Mouse (Mus musculus): ENCODE measurements around the gene Ndufs6.

Ndufs6 gene

DNA sequence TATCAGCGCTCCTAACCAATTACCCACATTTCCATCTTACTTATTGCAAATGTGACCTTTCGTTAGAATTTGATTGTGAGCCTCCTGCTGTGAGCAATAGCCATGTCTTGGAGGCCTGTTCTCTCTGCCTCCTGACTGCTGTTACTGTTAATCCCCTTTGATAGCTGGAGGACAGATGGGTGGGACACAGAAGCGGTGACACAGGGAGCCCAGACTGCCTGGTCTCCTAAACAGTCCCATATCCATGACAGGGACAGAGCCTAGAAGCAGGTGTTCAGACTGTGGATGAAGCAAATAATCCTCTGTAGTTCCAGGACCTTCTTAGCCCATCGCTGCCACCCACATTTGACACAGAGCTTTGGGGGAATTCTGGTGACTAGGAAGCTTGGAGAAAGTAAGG, 21.9 kb downstream of the Ndufs6 start:
- in situ Hi-C loops (cut with MboI; ENCODE audit: low sequenced_read_pairs) = no loop called here

DNA sequence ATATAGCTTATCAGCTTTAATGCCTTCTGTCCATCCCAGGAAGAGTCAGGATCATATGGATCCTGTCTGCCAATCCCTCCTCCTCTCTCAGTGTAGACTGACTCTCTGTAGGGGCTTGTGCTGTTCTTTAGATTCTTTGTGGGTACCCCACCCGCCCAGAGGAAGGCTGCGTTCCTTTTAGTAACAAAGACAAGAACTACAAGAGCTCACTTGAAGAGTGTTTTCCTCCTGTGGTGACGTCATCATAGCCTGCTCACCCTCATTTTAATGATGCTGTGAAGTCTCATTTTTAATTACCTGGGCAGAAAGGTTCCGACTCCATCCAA, 22.3 kb downstream of the Ndufs6 start:
- in situ Hi-C loops (cut with MboI; ENCODE audit: low sequenced_read_pairs) = no loop called here

DNA sequence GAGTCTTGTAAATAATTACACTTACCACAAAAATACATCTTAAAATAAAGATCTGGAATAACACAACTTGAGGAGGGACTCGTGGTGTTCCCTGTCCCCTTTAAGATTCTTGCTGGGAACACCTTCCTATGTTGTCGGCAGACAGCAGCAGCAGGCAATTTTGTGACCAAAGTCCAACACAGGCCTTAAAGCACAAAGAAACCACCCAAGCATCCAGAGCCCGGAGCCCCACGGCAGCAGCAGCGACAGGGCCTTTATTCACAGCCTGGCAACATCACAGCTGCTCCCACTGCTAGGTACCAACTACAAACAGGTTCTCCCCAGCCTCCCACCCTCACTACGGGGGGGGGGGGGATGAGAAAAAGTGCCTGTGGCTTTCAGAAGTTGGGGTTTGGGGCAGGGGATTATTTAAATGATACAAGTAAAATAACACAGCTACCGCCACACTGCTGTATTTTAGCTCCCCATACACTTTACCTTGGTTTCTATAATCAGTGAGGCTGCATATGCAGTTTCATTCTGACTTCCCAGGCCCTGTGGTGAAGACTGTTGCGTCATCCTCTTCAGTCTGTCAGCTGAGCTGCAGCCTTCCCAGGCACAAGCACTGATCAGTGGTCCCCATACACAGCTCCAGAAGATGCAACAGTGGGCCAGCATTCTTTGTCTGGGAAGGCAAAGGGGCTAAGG, 22.8 kb downstream of the Ndufs6 start:
- in situ Hi-C loops (cut with MboI; ENCODE audit: low sequenced_read_pairs) = no loop called here

DNA sequence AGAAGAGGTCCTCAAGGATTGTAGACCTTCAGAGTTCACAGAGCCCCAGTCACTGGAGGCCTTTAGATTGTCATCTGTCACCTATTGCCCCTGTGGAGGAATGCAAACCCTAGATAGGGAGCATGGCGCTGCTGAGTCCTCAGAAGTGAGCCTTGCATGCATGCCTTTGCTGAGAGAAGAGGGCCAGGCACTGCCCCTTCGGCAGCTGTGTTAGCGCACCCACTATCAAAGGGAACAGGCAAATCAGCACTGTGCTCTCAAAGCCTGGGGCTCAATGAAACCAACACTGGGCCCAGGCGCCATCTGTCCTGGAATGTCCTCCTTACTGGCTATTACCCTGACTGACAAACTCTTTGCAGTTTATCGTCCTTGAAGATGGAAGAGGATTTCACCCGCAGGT, 23.6 kb downstream of the Ndufs6 start:
- in situ Hi-C loops (cut with MboI; ENCODE audit: low sequenced_read_pairs) = no loop called here

DNA sequence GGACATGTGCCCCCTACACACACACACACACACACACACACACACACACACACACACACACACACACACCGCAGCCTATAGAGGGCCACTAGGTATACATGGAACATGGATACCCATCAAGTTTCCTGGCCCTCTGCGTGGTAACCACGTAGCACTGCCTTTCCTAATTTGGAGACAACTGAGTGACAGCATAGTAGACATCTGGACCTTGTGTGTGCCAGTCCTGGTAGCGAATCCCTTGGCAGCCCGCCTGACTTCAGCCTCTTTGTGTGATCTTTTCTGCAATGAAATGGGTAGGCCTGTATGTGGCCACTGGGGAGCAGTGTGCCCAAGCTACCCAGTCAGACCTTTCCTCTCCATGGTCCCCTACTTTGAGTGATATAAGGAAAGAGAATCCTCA, 29.0 kb downstream of the Ndufs6 start:
- in situ Hi-C loops (cut with MboI; ENCODE audit: low sequenced_read_pairs) = no loop called here

DNA sequence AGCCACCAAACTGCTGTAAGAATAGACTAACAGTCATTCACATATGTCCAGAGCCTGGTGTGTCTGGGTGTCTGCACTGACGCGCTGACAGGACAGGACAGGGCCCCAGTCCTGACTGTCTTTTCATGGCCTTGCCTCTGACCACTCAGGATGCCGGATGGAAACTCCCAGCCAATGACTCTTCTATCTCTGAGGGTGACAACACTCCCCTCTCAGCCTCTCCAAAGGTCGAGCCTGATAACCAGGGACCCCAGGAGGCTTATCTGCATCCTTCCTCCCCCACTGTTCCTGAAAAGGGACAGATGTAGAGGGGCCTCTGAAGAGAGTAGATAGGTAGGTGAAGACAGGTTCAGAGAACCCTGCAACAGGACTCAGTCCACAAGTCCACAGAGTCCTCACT, 29.6 kb downstream of the Ndufs6 start:
- in situ Hi-C loops (cut with MboI; ENCODE audit: low sequenced_read_pairs) = no loop called here

DNA sequence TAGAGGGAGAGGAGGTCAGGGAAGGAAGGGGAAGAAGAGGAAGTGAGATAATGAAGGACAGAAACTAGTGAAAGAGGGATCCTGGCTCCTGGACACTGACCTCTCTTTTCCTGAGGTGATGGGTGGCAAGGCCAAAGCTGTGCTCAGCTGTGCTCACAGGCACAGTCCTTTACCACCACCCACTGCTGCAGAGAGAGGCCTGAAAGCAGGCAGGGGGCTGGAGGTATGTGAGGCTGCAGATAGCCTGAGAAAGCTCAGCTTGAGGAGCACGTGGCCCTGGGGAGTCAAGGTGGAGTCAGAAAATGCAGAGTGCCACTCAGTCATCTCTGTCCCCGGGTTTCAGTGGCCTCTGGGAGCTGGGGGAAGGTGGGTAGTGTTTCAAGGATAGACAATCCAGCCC, 37.2 kb downstream of the Ndufs6 start:
- in situ Hi-C loops (cut with MboI; ENCODE audit: low sequenced_read_pairs) = no loop called here

DNA sequence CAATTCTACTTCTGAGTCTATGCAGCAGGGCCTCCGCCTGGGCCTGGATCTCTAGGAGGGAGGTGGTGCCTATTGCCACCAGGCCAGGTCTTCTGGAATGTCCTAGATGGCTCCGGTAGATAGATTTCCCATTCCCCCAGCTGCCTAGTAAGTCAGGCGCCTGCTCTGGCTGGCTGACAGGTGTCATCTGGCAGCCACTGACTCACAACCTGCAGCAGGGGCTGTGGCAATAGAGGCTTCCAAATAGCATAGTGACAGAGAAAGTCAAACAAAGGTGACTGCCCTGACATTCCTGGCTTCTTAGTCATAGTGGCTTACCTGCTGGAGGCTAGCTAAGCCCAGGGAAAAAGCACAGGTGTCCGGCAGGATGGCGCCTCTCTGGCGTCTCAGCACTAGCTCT, 38.1 kb downstream of the Ndufs6 start:
- in situ Hi-C loops (cut with MboI; ENCODE audit: low sequenced_read_pairs) = no loop called here

DNA sequence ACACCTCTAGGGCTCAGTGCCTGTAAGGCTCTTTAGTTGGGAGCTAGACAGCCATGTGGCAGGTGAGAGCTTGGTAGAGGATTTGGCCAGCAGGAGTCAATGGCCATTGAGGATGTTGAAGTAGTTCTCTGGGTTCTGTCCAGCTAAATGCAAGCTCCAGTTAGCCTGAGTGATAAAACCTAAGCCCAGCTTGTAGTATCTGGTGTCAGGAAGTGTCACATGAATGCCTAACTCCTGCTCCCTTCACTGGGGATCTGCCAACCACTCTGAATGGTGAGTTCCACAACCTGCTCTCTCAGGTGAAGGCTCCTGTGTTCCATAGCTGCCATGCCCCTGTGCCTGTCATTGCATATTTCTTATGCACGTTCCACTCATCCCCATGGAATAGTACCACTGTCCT, 44.8 kb downstream of the Ndufs6 start:
- in situ Hi-C loops (cut with MboI; ENCODE audit: low sequenced_read_pairs) = no loop called here

DNA sequence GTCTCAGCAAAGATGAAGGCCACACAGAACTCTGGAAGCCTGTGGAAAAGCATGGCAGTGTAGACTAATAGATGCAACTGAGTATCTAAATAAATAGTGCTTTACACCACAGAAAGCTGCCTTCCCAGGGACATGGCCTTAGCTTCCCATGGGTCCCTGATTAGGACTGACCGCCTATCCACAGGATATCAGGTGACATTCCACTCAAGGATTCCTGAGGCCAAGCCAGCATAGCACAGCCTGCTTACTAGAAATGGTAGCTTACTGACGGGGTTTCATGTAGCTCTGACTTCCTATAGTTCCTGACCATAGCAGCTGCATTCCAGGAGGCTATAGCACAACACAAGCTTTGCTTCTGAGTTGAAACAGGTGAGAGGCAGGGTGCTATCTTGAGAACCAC, 45.9 kb downstream of the Ndufs6 start:
- in situ Hi-C loops (cut with MboI; ENCODE audit: low sequenced_read_pairs) = no loop called here

DNA sequence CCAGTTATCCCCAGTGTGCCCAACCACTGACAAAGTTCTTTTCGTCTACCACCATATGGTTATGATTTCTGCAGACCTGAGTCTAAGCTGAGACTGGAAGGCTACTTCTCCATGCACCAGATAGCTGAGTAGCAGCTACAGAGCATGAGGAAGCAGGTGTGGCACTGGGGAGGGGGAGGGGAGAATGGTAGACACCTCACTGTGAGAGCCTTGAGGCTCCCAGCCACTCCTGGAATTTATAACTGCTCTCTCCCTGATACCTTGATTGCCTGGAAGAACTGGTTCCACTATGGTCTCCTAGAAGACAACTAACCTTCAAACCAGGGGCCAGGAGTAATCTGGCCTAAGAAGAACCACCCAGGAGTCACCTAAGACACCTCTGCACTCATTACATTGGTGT, 49.1 kb downstream of the Ndufs6 start:
- in situ Hi-C loops (cut with MboI; ENCODE audit: low sequenced_read_pairs) = no loop called here

DNA sequence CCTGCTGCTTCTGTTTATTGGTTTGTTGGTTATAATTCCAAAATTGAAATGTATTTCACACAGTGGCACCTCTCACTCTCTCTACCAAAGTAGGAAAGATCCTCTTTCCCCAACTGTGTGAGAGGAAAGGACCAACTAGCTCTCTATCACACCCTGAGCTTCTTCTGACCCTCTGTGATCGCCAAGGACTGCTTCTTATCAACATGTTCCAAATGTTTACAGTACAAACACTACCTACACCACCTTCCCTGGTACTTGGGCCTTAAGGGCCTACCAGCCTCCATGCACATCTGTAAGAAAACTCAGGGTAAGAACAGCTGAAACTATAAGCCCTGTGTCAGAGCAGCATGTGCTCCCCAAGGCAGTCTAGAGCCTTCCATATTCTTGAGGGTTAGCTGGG, 50.5 kb downstream of the Ndufs6 start:
- in situ Hi-C loops (cut with MboI; ENCODE audit: low sequenced_read_pairs) = no loop called here

DNA sequence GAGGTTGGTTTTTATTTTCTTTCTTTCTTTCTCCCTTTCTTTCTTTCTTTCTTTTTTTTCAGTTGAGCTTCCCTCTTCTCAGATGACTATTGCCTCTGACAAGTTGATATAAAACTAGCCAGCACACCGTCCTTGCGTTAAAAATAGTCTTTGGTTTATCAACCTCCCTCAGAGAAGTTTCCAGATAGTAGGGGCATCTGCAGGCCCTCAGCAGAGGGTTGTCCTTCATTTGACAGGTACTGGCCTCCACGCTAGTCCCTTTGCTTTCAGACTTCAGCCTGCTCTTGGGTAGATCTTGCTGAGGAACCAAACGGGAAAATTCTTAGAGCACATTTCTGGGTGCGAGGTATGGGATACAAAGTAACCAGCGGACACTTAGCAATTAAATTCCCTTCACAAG, 51.0 kb downstream of the Ndufs6 start:
- in situ Hi-C loops (cut with MboI; ENCODE audit: low sequenced_read_pairs) = no loop called here

DNA sequence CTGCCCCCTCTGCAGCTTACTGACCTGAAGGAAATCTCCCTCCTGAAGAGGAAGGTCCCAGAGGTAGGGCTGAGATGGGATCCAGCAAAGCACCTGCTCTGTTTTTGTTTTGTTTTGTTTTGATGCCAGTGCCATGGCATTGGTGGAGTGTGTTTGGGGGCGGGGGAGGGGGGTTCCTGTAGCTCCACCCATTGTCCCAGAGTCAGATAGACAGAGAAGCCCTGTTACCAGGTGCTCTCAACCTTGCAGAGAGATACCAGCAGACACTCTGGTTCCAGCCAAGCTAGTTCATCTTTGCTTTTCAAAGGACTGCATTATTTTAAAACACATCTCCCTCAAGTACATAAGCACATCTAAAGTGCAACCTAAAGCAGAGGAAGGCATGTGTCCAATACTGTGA, 54.8 kb downstream of the Ndufs6 start:
- in situ Hi-C loops (cut with MboI; ENCODE audit: low sequenced_read_pairs) = no loop called here

DNA sequence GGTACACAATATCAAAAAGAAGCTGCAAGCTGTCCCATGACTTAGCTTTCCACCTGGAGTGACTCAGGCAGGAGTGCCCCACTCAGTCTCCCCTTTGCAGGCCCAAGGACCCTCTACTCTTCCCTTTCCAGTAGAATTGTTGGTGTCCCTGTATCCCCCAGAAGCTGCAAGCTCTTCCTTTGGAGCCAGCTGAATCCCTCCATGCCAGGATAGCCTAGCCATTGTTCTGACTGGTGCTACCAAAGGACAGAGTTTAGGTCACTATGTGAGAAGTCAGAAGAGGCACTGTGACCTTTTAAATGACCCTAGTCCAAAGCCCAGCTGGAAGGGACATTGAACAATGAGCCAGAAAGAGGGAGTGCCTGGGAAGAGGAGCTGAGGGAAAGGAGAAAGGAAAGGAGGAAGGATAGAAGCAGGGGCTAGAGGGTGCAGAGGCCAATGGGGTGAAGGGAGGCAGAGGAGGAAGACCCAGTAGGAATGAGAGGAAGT, 55.5 kb downstream of the Ndufs6 start:
- in situ Hi-C loops (cut with MboI; ENCODE audit: low sequenced_read_pairs) = no loop called here

DNA sequence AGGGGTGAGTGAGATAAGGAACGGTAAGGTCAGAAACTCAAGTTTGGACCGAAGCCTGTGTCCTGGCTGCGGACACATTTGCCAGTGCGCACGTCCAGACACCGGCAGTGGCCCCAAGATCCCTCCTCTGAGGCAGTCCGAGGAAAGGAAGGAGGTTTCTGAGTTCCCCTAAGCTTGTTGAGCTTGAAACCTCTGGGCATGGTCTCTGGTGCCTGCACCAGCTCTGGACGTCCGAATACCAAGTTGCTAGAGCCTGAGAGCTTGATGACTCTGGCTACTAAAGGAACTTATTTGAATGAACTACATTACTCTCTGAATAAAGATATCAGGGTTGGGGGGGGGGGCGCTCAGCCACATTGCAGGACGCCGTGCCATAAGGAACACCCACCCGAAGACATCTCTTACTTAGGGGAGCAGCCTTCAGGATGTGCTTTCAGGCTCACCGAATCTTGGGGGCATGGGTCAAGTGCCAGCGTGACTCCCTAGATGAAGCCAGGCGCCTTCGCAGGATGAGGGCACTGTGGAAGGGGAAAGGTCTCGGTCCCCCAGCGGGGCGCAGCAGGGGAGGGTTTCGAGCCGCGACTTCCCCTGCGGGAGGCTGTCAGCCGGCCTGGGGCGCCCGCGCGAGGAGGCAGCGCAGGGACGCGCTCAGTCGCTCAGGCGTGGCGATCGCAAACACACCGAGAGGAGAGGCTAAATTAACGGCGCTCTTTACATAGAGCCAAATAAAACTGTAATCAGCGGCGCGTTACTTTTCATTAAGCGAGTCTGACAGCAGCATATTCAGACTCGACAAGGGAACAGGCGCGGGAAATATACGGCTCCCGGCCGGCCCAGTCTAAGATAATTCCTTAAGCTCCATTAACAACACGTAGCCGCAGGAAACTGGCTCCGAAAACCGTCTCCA, 56.8 kb downstream of the Ndufs6 start:
- in situ Hi-C loops (cut with MboI; ENCODE audit: low sequenced_read_pairs) = no loop called here

DNA sequence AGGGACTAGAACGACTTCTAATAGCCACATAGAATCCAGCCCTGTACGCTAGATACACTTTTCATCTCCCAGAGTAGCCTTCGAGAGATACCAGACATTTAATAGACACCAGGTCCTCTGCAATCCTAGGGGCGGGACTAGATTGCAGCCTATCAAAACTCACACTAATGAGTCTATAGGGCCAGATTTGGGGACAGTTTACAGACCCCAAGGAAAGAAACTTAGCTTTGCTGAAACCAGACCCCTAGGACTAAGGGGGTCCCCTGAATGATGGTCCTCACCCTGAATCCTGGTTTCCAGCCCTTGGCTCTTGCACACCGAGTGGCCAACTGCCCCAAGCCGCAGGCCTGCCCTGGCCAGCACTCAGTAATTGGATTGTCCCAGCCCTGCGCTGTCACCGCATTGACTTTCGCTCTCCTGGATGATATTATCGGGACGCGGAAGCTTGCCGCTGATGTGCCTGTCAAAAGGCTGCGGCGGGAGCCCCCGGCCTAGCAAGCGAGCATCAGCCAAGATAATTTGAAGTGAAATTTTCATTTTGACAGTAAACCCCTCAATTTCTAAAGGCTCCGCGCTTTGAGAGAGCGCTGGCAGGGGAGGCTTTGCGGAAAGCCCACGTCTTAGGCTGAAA, 57.8 kb downstream of the Ndufs6 start:
- in situ Hi-C loops (cut with MboI; ENCODE audit: low sequenced_read_pairs) = no loop called here

DNA sequence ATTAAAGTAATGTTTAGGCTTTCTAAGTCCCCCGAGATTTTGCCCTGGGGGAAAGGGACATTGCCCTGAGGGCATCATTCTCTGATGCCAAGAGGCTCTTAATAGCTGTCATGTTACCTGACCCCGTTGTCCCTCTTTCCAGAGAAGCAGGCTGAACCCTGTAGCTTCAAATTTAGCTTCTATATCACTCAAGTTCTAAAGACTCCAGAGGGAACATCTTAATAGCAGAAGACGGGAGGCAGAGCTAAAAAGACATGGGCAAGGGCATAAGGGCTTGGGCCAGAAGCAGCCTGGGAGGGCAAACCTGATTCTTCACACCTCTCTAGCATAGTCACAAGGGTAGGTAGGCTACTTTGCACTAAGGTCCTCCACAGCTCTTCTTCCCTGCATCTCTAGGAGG, 58.5 kb downstream of the Ndufs6 start:
- in situ Hi-C loops (cut with MboI; ENCODE audit: low sequenced_read_pairs) = no loop called here
